Mouse (Mus musculus) cerebellum, postnatal 14 days (tissue): Measurements from ENCODE around the gene H2afj.

Experiments
- DNase-seq, 2 experiments: peaks; one replicate each; pipeline ENCODE4 v3.0.0; 2021; ENCODE audit warnings: mixed read lengths in 2 of 2

H2afj gene

DNA sequence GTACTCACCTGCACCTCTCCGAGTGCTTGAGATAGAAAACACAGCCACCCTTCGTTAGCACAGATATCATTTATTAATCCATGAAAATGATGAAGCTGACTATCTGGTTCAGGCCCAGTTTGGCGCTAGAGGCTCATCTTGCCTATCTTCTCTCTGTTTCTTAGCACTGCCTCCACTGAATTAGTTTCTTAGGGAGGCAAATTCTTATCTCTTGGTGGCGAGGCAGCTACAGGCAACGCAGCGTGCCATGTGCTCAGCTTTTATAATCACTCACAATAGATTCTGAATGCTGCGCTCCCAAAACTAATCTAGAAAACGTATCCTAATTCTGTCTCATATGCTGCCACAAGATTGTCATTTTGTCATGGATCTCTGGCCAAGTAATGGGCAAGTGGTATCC lies 40.4 kb downstream of the H2afj start:
- no peak for DNase-seq

DNA sequence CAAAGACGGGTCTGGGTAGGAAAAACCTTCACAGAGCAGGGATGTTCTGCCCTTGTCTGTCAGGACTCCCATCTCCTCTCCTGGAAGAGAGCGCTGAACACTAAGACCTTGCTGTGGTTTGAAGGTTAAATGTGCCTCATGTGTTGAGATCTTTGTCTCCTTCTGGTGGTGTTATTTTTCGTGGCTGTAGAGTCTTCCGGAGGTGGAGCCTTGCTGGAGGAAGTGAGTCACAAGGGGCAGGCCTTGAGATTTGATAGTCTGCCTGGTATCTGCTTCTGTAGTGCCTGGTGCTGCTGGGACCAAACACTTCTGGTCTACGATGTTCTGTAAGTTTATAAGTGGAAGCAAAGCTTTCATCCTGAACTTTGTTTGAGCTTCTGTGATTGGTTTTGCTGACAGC lies 40.9 kb downstream of the H2afj start:
- no peak for DNase-seq

DNA sequence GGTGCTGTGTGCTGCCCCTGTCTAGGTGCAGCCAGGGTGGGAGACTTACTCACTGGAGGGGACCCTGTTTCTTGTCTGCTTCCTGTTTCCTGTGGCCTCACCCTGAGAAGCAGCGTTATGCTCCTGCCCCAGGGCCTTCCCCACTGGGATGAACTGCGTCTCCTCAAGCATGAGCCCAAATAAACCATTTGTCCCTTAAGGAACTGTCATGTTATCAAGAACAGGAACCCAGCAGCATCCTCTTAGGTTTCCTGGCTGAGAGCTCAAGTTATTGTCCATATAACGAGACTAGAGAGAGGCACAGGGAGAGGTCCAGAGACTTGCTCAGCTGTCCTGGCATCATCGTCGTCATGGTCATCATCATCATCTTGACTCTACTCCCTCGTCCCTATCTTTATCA lies 42.2 kb downstream of the H2afj start:
- no peak for DNase-seq

DNA sequence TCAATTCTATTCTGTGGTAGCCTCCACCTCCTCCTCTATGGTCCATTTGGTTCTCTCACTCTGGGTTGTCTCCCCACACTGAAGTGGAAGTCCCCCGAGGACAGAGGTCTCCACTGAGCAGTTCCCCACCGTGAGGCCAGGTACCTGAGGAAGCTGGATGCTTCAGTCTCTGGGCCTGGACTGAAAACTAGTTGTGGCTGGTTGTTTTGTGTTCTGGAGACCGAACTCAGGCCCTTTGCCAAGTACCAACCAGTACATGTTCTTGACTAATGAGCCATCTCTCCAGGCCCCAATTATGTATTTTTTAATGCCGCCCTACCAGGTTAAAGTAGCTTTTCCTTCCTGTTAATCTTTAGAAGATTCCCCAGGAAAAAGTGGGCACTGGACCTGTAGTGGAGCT lies 44.3 kb downstream of the H2afj start:
- DNase-seq, result no peak

DNA sequence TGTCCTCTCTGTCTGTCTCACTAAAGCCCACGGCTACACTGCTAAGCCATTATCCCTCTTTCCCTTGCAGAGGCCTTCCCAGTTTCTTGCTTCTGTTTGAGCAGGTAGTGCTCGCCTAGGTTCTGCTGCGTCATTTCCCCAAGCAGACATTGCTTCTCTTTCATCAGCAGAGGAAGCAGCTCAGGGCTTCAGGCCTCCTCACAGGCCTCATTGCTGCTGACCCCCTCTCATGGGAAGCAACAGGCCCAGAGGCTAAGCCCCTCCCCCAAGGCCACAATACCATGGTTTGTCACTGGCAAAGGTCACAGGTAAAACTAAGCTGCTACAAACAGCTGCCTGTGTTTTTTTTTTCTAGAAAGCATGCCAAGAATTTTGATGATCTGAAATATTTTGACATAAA lies 44.7 kb downstream of the H2afj start:
- DNase-seq, result no peak

GRCm38 (mm10) chr6:136854361-136854781 lies 46.3 kb downstream of the H2afj start:
- DNase-seq, result no peak

- no peak for DNase-seq
Observed at GRCm38 (mm10) chr6:136855183-136855582, 47.1 kb downstream of the H2afj start.

DNA sequence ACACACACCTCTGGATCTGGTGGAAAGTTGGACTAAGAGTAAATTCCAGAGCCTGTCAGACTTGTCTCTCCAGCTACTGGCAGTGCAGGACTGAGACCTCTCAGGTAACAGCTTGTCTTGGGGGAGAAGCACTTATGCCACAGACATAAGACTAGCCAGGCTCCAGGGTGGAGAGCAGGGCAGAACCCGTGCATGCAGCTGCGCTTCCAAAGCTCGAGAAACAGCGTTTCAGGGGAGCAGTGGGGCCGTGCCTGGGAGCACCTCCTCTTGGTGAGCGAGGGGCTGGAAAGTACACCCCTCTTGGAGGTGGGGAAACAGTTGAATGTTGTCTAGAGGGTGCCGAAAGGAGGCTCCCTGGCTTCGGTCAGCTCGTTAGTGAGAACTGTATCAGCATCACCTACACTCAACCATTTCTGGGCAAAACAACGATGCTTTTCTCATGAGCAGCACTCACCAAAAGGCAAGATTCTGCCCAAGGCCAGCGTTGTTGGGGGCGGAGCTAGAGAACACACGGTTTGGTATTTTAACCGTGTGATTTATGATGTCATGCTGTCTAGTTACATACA lies 48.1 kb downstream of the H2afj start:
- no peak for DNase-seq

DNA sequence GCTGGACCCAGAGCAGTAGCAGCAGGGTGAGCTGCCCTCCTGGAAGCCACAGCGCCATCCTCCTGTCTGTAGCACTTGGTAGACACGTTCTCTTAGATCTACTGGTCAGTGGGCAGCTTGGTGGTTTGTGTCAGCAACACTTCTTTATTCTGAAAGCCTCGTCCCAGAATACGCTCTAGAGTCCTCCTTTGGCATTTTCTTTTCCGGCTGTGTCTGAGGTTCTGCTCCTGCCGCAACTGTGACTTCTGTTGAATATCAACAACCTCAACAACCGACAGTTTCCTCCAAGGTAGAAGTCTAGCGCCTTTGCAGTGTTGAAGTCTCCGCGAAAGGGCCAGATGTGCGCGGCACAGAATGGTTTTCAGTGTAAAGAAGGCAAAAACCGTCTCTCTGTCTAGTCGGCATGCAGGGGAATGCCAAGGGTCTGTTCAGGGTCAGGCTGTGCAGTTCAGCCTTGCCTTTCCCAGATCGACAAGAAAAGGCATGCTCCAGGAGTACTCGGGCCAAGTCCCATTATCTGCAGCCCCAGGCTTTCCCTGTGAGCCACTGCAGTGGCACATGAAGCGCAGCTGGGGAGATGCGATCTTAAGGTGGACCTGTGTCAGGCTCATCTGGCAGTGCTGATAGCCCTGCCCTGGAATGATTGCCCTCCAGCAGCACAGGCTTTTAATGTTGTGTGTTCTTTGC lies 49.3 kb downstream of the H2afj start, which contains the start of gene Art4:
Art4 (minus strand) TSS at position 548 of the 687 bp plus-strand sequence.
- DNase-seq, result no peak

DNA sequence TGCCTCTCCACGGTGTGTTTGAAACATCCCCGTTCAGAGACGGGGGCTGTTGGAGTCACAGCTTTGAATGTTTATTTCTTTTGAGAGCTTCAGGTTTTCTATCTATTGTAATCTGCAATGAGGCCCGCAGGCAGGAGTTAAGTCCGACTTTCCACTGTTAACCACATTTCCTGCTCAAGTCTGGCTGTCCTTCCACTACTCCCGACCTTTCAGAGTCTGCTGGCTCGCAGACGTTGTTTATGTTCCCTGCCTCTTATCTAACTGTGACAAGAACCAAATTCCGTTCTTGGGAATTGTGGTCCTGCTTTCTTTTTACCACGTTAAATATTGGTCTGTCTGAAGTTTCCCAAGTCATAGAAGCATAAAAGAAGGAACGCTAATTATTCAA lies 49.8 kb downstream of the H2afj start:
- DNase-seq, result no peak

- no peak for DNase-seq
Observed at GRCm38 (mm10) chr6:136858420-136858819, 50.4 kb downstream of the H2afj start.
